Mouse (Mus musculus): ENCODE data around the gene Tm7sf2. TPM values are rescaled to one million over a fixed set of nuclear protein-coding genes. Genes with fewer than 3 reads are reported as not detected.
"Not testable (repeated sequence)": the region's sequence is repeated elsewhere in the genome, so short reads cannot be mapped to it uniquely, and the experiment has no call there.

Tm7sf2 gene
- polyA plus RNA-seq, 1 experiment from 2014 or later: 49.1 TPM

- peak overlapping the region; percentile 81 for H3K4me3 ChIP-seq (replicated peaks)
- H3K27me3 ChIP-seq: no peaks in the 10 kb centered on the region
- peak overlapping the region; percentile 88 for H3K9ac ChIP-seq
- no peak for ATAC-seq (ENCODE audit: insufficient read depth)
- H3K9me3 ChIP-seq (replicated peaks): no peaks in the 10 kb centered on the region
- WGBS (ENCODE audit: insufficient replicate concordance): 46% methylated on average over 4 of the region's 4 CpGs
- H3K27ac ChIP-seq (replicated peaks): peak overlapping the region; percentile 70
- H3K4me2 ChIP-seq: peak overlapping the region; percentile 83
- peaks cover 62% of the 10 kb centered on the region for H3K36me3 ChIP-seq (replicated peaks)
- H3K4me1 ChIP-seq (replicated peaks): peaks cover 47% of the 10 kb centered on the region
These were observed 11.5 kb downstream of the Tm7sf2 start for GRCm38 (mm10) chr19:6056696-6057095.

DNA sequence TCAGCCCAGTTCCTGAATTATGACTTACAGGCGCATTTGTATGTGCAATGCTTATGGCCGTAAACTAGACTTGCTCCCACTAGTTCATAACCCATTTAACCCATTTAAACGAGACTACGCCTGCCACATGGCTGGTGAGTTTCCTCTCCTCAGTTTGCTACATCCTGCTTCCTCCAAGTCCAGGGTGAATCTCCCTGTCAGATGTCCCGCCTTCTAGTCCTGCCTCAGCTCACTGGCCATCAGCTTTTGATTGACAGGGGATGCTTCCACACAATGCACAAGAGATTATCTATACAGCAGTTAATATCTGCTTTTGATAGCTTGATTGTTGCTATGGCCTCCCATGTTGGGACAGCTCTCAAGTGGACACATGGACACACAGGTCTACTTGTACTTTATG is 13.9 kb downstream of the Tm7sf2 start:
- no peak overlapping the region for H3K27ac ChIP-seq (replicated peaks)
- ATAC-seq (ENCODE audit: insufficient read depth): no peak

GRCm38 (mm10) chr19:6052516-6052915 is 15.7 kb downstream of the Tm7sf2 start:
- Histone ChIP-seq H3K36me3 (replicated peaks) (peaks cover 80% of the 10 kb centered on the region), H3K4me1 (replicated peaks) (peaks cover 45% of the 10 kb centered on the region), H3K27me3 (no peaks in the 10 kb centered on the region), H3K9me3 (replicated peaks) (no peaks in the 10 kb centered on the region), H3K4me3 (replicated peaks) (no peak overlapping the region), H3K9ac (no peak overlapping the region), H3K27ac (replicated peaks) (no peak overlapping the region), H3K4me2 (no peak overlapping the region)
- WGBS (ENCODE audit: insufficient replicate concordance): 83% methylated on average over 7 of the region's 7 CpGs
- ATAC-seq (ENCODE audit: insufficient read depth): no peak

More for the DNA sequence above, 13.9 kb downstream of the Tm7sf2 start:
- Histone ChIP-seq H3K36me3 (replicated peaks) (peaks cover 75% of the 10 kb centered on the region), H3K9ac (no peak overlapping the region), H3K4me1 (replicated peaks) (peaks cover 37% of the 10 kb centered on the region), H3K4me3 (replicated peaks) (no peak overlapping the region), H3K27me3 (no peaks in the 10 kb centered on the region), H3K9me3 (replicated peaks) (no peaks in the 10 kb centered on the region), H3K4me2 (no peak overlapping the region)
- 73% methylated on average over 5 of the region's 5 CpGs for WGBS (ENCODE audit: insufficient replicate concordance)

GRCm38 (mm10) chr19:6048681-6049410 is 19.3 kb downstream of the Tm7sf2 start:
- peak overlapping the region; percentile 73 for H3K9ac ChIP-seq
- no peak for ATAC-seq (ENCODE audit: insufficient read depth)
- peak overlapping the region; percentile 77 for H3K4me2 ChIP-seq
- H3K4me1 ChIP-seq (replicated peaks): peaks cover 54% of the 10 kb centered on the region
- peak overlapping the region; percentile 87 for H3K4me3 ChIP-seq (replicated peaks)
- peaks cover 60% of the 10 kb centered on the region for H3K36me3 ChIP-seq (replicated peaks)
- 48% methylated on average over 11 of the region's 11 CpGs for WGBS (ENCODE audit: insufficient replicate concordance)
- H3K9me3 ChIP-seq (replicated peaks): no peaks in the 10 kb centered on the region
- H3K27ac ChIP-seq (replicated peaks): peak overlapping the region; percentile 99
- H3K27me3 ChIP-seq: no peaks in the 10 kb centered on the region

GRCm38 (mm10) chr19:6047899-6048166 is 20.3 kb downstream of the Tm7sf2 start:
- Histone ChIP-seq H3K4me2 (peak overlapping the region; percentile 77), H3K27ac (replicated peaks) (peak overlapping the region; percentile 99), H3K9me3 (replicated peaks) (no peaks in the 10 kb centered on the region), H3K4me3 (replicated peaks) (peak overlapping the region; percentile 87), H3K9ac (peak overlapping the region; percentile 73), H3K4me1 (replicated peaks) (peaks cover 48% of the 10 kb centered on the region), H3K36me3 (replicated peaks) (peaks cover 50% of the 10 kb centered on the region), H3K27me3 (no peaks in the 10 kb centered on the region)
- 73% methylated on average over 8 of the region's 8 CpGs for WGBS (ENCODE audit: insufficient replicate concordance)
- no peak for ATAC-seq (ENCODE audit: insufficient read depth)

- Histone ChIP-seq H3K4me3 (replicated peaks) (peak overlapping the region; percentile 87), H3K4me1 (replicated peaks) (peaks cover 48% of the 10 kb centered on the region), H3K9me3 (replicated peaks) (no peaks in the 10 kb centered on the region), H3K4me2 (peak overlapping the region; percentile 77), H3K36me3 (replicated peaks) (peaks cover 45% of the 10 kb centered on the region), H3K9ac (peak overlapping the region; percentile 73), H3K27me3 (no peaks in the 10 kb centered on the region), H3K27ac (replicated peaks) (peak overlapping the region; percentile 99)
- 1% methylated on average over 44 of the region's 44 CpGs for WGBS (ENCODE audit: insufficient replicate concordance)
- peak; percentile 7 for ATAC-seq (ENCODE audit: insufficient read depth)
These were observed 20.8 kb downstream of the Tm7sf2 start for GRCm38 (mm10) chr19:6047154-6047898.

DNA sequence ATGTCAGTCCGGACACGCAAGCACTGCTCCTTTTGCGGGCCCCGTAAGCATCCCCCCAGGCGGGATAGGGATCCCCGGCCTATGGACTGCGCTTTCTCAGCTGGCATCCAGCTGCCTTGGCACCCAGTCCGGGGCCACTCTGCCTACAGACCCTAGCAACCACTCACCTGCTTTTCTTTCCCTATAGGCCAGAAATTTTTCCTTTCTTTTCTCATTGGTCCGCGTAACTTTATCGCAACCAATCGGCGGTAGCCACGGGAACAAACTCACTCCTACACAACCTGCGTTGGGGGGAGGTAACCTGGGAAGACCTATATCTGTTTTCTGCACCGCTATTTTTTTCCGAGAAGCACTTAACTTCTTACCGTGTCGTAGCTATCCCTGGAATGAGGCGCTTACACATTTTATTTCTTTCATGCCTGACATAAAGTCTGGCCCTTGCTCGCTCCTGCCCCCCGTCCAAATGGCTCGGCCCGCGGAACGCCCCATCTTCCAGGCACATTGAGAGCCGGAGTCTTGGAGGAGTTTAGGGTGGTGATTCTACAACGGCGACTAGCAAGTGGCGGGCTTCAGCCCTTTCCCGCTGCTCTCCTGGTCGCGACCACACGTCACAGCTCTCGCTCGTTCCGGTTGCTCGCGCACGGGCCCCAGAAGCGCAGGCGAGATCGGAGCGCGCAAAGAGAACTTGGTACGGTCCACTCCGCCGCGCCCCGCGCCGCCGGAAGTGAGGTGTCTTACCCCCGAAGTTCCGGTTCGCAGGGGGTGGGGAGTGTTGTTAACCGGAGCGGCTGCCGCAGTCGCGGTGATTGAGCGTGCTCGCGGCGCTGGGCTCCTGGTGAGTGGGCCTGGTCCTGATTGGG is 21.6 kb downstream of the Tm7sf2 start, which contains the start of gene Syvn1:
Syvn1 (plus strand) TSS at position 283 of the 860 bp plus-strand sequence.
- Histone ChIP-seq H3K27ac (replicated peaks) (peak within 1 kb of the TSS; percentile 99), H3K36me3 (replicated peaks) (peaks cover 37% of the 10 kb centered on the region), H3K27me3 (no peaks in the 10 kb centered on the region), H3K4me1 (replicated peaks) (peaks cover 48% of the 10 kb centered on the region), H3K4me3 (replicated peaks) (peak within 1 kb of the TSS; percentile 87), H3K9ac (peak within 1 kb of the TSS; percentile 73), H3K4me2 (peak within 1 kb of the TSS; percentile 77), H3K9me3 (replicated peaks) (no peaks in the 10 kb centered on the region)
- WGBS (ENCODE audit: insufficient replicate concordance): under 1% methylated on average over 65 of the region's 65 CpGs
- ATAC-seq (ENCODE audit: insufficient read depth): peak; percentile 90

GRCm38 (mm10) chr19:6045366-6046293 is 22.5 kb downstream of the Tm7sf2 start:
- peak overlapping the region; percentile 73 for H3K9ac ChIP-seq
- H3K9me3 ChIP-seq (replicated peaks): no peaks in the 10 kb centered on the region
- H3K27ac ChIP-seq (replicated peaks): peak overlapping the region; percentile 99
- 12% methylated on average over 20 of the region's 20 CpGs for WGBS (ENCODE audit: insufficient replicate concordance)
- H3K27me3 ChIP-seq: no peaks in the 10 kb centered on the region
- peak overlapping the region; percentile 77 for H3K4me2 ChIP-seq
- peak; percentile 55 for ATAC-seq (ENCODE audit: insufficient read depth)
- peak overlapping the region; percentile 87 for H3K4me3 ChIP-seq (replicated peaks)
- peaks cover 28% of the 10 kb centered on the region for H3K36me3 ChIP-seq (replicated peaks)
- peaks cover 42% of the 10 kb centered on the region for H3K4me1 ChIP-seq (replicated peaks)

DNA sequence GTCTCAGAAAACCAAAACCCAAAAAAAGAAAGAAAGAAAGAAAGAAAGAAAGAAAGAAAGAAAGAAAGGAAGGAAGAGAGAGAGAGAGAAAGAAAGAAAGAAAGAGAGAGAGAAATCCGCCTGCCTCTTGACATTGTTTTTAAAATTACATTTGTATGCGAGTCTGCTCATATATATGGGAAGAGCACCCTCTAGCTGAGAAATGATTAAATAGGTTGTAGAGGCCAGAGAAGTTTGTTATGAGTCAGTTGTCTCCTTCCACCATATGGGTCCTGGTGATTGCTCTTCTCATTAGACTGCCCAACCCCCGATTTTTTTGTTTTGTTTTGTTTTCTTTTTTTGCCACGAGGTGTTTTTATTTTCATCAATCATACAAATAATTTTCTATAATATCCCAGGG is 24.1 kb downstream of the Tm7sf2 start:
- not testable (repeated sequence) for H3K9me3 ChIP-seq (replicated peaks); H3K27ac ChIP-seq (replicated peaks); H3K27me3 ChIP-seq; H3K4me2 ChIP-seq; H3K4me3 ChIP-seq (replicated peaks); H3K9ac ChIP-seq; ATAC-seq (ENCODE audit: insufficient read depth)
- Histone ChIP-seq H3K36me3 (replicated peaks) (peaks cover 13% of the 10 kb centered on the region), H3K4me1 (replicated peaks) (peaks cover 36% of the 10 kb centered on the region)
- 30% methylated on average over 4 of the region's 4 CpGs for WGBS (ENCODE audit: insufficient replicate concordance)

DNA sequence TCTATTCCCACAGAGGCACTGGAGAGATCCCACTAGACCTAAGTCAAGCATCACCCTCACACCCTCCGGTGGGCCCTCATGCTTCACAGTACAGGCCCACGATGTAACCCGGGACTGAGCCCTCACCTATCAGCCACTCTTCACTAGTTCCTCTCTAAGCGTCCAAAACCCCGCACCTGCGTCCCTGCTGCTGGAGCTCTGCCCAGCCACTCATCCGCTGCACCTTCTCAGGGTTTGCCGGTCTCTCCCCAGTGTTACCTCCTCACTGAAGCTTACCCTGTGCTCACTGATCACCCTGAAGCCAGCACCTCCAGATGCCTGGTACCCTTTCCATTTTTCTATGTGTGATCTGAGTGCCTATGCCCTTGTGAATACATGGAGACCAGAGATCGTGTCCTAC is 25.9 kb downstream of the Tm7sf2 start:
- Histone ChIP-seq H3K4me1 (replicated peaks) (peaks cover 21% of the 10 kb centered on the region), H3K36me3 (replicated peaks) (no peaks in the 10 kb centered on the region), H3K9ac (no peak overlapping the region), H3K27me3 (no peaks in the 10 kb centered on the region), H3K4me2 (no peak overlapping the region), H3K27ac (replicated peaks) (no peak overlapping the region), H3K4me3 (replicated peaks) (no peak overlapping the region), H3K9me3 (replicated peaks) (no peaks in the 10 kb centered on the region)
- WGBS (ENCODE audit: insufficient replicate concordance): 75% methylated on average over 9 of the region's 9 CpGs
- ATAC-seq (ENCODE audit: insufficient read depth): no peak

All from liver, embryonic 15.5 days (tissue).